Mouse (Mus musculus) hindlimb bud, embryonic 11.5 days (tissue): ENCODE data around the gene Tnfaip8l1.

ENCODE experiments used
- DNase-seq: peaks from one replicate; pipeline ENCODE4 v3.0.0-alpha.2; 2012; ENCODE audit warnings: low read depth, low spot score; ENCODE audit errors: extremely low spot score

The Tnfaip8l1 gene

GRCm38 (mm10) chr17:56218377-56219191 is 56.3 kb downstream of the Tnfaip8l1 start, which contains the start of gene Dpp9:
Gene Dpp9, minus strand, starts transcription at chr17:56218905.
- DNase-seq = peak; percentile 85

- no peak for DNase-seq
Measured at GRCm38 (mm10) chr17:56219251-56219650, 57.0 kb downstream of the Tnfaip8l1 start.

GRCm38 (mm10) chr17:56219805-56220204 is 57.5 kb downstream of the Tnfaip8l1 start:
- no peak for DNase-seq
